In the genomic region with DNA sequence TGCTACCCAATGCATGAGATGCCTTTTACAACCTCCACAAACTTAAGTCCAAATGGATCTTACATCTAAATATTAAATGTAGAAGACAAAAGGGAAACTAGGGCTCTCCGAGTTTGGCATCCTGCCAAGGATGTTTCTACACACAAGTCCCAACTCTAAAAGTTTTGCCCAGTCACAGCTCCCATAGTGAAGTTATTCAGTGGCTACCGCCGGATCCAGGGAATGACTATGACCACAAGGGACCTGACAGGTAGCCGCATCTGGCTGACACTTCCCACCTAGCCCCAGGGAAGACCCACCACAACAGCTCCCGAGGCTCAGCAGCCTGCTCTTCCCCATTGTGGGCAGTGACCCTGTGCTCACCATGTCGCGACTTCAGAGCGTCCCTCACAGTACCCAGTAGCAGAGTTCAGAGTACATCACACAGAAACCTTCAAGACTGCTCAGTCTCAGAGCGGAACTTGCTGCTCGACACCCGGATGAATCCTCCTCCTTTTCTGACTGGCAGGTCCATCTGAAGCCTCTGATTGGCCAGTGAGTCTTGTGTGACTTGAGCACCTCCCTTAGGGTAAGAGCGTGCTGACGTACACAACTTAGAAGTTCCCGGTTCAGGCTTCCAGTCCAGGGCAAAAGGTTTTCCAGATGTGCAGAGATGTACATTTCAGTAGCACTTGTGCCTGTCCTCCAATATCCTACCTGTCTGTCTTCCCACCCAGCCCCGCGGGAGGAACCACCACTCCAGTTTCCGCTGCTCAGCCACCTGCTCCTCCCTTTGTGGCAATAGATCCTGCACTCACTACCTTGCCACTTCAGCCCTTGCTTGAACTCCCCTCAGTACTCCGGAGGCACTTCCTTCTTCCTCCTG, we compare ENCODE assay signal across 1 mouse cellular context.
A peak's percentile ranks its signal among the peaks of the same experiment; 100 is the strongest.
TF ChIP-seq lines count a peak whose summit lies in the region.

A gene (minus strand): TSS at position 499 of the 865 bp plus-strand sequence.

TF ChIP-seq in MEL, 35 proteins besides CTCF, POLR2A, EP300 and RAD21 (continued from another document):
- TF ChIP-seq USF2 (IDR thresholded peaks at IDR 0.05; ENCODE audit: borderline replicate concordance in 1 of 2, insufficient read depth in 1 of 2, low read depth in 1 of 2, low read length in 2 of 2) (no peak), HCFC1 (IDR thresholded peaks at IDR 0.05; ENCODE audit: low read depth, low read length) (peak; percentile 83), UBTF (IDR thresholded peaks at IDR 0.05; ENCODE audit: borderline replicate concordance, insufficient read depth, low read depth, low read length) (no peak), KAT2A (conservative IDR thresholded peaks at IDR 0.05; ENCODE audit: low read depth, low read length) (no peak; the same call in 1 of the 2 replicates), ZMIZ1 (IDR thresholded peaks at IDR 0.05; ENCODE audit: low read depth, low read length) (peak; percentile 72), ZC3H11A (IDR thresholded peaks at IDR 0.05; ENCODE audit: low read depth, low read length) (no peak), MEF2A (IDR thresholded peaks at IDR 0.05; ENCODE audit: extremely low read depth, insufficient replicate concordance, low read depth, low read length, poor library complexity, severe bottlenecking) (no peak), CHD1 (IDR thresholded peaks at IDR 0.05; ENCODE audit: low read depth, low read length) (no peak), POLR2AphosphoS5 (IDR thresholded peaks at IDR 0.05; ENCODE audit: borderline replicate concordance, low read depth, low read length) (no peak), TAL1 (IDR thresholded peaks at IDR 0.05; ENCODE audit: low read length) (no peak), ETS1 (IDR thresholded peaks at IDR 0.05; ENCODE audit: low read depth, low read length) (0 out of 2 replicates have a peak, but pooled peaks have one; percentile 11), MYB (IDR thresholded peaks at IDR 0.05; ENCODE audit: low read depth, low read length) (no peak), TCF12 (IDR thresholded peaks at IDR 0.05; ENCODE audit: low read depth, low read length) (peak; percentile 39; the same call in 1 of the 2 replicates), POLR2AphosphoS2 (IDR thresholded peaks at IDR 0.05; ENCODE audit: low read length) (peak; percentile 83; the same call in 1 of the 2 replicates)
